Mouse (Mus musculus): ENCODE data around the gene Tomm7.
"Not testable (repeated sequence)": the region's sequence is repeated elsewhere in the genome, so short reads cannot be mapped to it uniquely, and the experiment has no call there.

Gene Tomm7

DNA sequence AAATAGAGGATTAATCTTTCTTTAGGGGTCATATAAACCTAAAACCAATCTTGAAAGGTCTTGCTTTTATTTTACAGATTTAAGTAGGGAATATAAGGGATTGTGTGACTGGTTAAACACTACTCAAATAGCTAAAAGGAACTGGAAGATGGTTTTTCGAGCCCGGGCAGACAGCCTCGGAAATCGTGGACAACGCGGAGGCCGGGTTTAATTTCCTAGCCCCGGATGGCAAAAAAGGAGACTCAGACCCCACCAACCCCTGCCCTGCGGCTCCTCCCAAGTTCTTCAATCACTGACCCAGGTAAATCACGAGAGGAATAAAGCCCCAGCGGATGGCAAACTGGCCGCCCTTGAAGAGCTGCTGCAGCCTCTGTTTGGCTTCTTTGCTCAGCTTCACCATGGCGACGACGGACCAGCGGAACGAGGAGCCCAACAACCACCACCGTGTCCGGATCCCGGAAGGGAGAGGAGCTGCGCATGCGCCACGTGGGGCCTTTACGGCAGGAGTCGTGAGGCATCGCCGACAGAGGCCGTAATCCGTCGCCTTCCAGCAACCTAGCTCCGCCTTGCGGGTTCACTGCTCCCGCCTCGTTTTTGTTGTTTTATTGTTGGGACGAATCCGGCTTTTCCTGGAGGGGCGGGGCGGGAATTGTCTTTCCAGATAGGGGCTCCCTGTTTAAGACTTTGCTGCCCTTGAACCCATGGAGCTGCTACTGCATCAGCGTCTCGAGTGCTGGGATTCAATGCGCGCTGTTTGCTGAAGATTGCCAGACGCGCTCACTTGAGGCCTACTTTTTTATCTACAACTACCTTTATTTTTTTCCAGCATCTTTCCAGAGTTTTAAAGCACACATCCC is at the start of gene Tomm7:
TSS of gene Tomm7 (minus strand) at position 488 of the 857 bp plus-strand sequence.
- DNase-seq (ENCODE audit: extremely low read depth, insufficient read length, low spot score) = peak; percentile 94

DNA sequence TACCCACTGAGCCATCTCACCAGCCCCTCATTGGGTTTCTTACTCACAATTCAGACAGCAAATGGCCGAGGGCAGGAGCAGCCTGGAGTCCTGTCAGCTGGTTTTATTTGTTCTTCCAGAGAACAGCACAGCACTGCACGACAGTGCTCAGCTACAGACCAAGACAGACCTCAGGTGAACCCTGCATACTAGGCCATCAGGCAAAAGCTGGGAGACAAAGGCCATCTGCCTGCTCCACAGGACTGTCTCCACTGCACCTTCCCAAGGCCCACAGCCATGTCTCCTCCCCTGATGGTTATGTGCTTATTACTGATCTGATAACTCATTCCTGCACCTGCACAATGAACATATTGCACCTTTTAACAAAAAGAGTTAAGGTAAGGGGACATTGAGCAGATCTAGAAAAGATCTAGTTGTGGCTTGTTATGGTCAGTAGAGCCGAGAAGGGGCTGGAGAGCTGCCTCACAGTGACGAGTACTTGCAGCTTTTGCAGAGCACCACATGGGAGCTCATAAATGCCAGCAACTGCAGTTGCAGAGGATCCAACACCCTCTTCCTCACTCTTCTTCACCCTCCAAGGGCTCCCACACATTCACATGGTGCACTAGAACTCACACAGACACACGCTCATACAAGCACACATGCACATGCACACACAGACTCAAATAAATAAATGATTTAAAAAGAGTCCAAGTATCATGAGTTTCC is 49.3 kb upstream of the Tomm7 start:
- no peak for DNase-seq (ENCODE audit: extremely low read depth, insufficient read length, low spot score)

DNA sequence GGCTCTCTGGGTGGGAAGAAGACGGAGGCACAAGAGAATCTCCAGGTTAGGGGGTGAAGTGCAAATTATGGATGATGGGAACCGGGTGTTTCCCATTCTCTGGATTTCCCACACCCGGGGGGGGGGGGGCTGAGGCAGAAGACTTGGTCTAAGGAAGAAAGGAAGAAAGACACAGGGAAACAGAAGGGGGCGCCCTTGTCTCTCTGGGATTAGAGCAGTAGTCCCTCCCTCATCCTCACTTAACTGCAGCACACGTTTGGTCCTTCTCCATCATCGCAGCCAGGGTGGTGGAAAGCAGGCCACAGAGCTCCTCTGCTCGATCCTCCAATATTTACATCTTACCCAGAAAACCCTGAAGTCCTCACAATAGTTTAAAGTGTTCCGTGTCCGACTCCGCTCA is 46.8 kb upstream of the Tomm7 start:
- DNase-seq (ENCODE audit: extremely low read depth, insufficient read length, low spot score) = no peak

DNA sequence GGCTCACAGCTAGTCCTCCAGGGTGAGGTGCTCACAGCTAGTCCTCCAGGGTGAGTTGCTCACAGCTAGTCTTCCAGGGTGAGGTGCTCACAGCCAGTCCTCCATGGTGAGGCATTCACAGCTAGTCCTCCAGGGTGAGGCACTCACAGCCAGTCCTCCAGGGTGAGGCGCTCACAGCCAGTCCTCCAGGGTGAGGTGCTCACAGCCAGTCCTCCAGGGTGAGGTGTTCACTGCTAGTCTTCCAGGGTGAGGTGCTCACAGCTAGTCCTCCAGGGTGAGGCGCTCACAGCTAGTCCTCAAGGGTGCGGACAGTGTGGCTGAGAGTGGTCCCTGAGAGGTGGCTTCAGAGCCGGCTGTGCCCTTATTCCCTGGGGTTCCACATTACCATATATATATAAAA is 45.5 kb upstream of the Tomm7 start:
- DNase-seq (ENCODE audit: extremely low read depth, insufficient read length, low spot score) = no peak

DNA sequence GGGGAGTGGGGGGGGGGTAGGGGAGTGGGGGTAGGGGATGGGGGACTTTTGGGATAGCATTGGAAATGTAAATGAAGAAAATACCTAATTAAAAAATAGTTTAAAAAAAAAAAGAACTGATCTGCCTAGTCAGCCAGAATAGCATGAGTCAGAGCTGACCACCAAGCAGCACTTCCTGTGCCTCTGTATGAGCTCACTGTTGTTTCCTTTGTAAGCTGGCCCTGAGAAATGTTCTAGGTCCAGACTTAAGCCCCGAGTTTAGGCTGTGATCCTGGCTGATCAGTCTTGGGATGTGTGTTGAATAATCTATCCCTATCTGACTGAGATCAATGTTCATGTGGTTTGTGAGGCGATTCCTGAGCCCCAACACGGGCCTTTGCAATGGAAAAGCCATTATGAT is 43.1 kb upstream of the Tomm7 start:
- peak; percentile 63 for DNase-seq (ENCODE audit: extremely low read depth, insufficient read length, low spot score)

DNA sequence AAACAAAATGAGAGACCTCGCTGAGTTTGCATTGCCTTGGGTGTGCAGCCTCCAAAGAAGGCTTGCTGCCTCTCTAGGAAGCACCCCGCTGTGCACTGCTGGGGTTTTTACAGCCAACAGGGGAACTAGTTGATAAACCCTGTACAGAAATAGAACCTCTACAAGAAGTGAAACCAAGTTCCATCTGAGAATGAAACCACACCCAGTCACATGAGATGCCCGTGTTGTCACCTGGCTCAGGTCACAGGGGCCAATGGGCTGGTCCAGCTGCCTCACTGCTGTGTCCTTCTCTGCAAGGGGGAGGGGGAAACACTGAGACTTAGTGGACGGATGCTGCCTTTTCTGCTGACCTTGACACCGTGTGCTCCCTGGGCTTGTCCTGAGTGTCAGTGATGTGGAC is 30.5 kb upstream of the Tomm7 start:
- DNase-seq (ENCODE audit: extremely low read depth, insufficient read length, low spot score) = no peak

DNA sequence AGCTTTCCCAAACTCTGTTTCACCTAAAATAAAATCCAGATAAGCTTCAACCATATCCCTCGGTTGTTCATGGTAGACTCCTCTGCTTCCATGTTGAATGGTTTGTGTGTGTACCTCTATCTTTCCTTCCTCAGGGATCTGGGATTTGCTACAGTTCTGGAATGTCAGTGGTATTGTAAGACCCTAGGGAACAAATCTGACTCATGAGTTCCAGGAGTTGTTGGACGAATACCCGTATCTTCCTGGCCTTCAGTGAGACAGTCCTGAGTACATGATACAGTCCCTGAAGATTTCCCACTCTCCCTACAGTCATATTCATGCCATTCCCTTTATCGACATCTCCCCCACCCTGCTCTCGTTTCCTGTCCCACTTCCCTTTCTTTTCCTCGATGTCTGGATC is 28.6 kb upstream of the Tomm7 start:
- DNase-seq (ENCODE audit: extremely low read depth, insufficient read length, low spot score) = no peak

DNA sequence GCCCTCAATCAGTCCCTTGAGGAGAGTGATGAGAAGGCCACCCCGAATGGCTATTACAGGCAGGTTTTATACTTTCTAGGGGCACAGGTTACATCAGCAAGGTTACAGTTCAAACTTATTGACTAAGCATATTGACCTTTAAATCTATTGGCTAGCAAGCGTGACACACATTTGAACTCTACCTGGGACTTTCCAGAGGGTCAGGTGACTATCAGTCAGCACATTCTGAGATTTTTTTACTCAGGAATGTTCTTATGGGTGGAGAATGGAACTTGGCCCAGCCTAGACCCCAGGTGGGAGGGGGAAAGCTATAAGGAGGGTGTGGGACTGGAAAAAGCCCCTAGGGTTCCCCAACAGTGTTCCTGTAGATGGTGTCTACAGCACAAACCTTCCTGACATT is 27.4 kb upstream of the Tomm7 start:
- not testable (repeated sequence) for DNase-seq (ENCODE audit: extremely low read depth, insufficient read length, low spot score)

DNA sequence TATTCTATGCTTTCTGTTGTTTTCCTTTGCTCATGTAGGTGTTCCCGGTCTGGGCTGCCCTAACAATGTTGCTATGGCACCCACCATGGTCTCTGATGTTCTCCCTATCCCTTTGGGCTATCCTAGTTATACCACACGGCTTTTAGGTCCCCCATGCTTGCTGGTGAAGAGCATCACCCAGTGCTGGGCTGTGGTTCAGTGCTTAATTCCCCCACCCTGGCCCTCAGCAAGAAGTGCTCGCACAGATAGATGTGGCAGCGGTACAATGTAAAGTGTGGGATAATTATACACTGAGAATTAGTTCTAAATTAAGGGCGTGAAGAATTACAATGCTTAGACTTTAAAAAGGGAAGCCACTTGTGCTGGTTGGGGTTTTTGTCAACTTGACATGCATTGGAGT is 22.0 kb upstream of the Tomm7 start:
- DNase-seq (ENCODE audit: extremely low read depth, insufficient read length, low spot score) = no peak

DNA sequence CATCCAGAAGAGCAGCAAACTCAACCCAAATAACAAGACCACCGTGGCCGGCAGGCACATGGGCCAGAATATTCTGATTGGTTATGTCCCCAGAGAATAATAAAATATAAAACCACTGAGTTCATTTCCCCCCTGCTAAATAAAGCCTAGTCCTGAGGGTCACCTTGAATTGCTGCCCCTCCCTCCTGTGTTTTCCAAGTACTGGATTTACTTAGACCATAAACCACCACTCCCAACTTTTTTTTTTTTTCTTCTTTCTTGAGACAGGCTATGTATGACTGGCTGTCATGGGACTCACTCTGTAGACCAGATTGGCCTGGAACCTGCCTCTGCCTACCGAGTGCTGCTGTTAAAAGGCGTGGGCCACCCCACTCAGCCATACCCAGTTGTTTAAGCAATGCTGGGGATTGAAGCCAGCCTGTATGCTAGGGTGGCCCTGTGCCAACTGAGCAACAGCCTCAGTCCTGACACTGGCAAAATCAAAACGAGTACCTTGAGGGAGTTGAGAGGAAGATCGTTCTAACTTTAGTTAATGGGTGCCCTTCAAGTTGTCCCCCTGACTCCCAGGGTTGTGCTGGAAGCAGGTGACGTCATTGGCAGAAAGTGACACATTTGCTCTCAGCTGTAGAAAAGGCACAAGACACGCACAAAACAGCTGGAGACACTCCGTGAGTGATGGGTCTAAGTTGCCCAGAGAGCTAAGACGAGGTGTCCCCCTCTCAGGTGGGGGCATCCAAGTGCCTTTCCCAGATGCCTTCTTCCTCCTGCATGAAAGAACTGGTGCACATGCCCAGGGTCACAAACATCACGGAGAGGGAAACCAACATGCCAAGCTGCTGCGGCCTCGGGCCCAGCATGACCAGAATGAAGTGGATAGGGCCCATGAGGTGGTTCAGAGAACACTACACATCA is 20.3 kb upstream of the Tomm7 start:
- DNase-seq (ENCODE audit: extremely low read depth, insufficient read length, low spot score) = no peak

DNA sequence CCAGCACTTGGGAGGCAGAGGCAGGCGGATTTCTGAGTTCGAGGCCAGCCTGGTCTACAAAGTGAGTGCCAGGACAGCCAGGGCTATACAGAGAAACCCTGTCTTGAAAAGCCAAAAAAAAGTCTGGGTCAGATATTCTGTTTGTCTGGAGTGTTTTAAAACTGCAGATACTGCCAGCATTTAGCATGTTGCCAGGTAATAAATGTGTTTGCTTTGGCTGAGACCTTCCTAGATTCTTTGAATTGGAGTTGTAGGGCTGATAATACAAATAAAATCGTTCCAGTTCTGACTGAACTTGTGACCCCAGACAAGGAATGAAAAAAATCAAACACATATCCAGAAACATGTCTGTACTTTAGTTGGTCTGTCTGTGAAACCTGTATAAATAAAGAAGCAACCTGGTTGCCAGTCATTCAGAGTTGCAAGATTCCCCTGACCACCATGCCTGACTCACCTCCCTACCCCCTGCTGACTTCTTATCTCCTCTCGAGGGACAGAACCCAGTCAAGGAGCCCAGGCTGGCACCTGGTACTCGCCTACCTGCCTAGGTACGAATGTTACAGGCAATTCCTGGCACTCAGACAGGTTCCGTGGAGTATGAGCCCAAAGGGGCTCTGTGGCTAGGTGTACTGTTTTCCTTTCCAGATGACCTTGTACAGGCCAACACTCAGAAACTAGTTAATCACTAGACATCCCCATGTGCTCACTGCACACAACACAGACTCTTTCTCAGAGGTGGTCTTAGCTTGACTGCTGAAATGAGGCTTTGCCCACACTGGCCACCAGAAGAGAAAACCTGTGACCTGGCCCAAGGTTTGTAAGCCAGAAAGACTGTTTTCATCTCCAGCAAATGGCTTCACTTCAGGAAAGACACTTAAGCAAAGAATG is 19.4 kb upstream of the Tomm7 start:
- DNase-seq (ENCODE audit: extremely low read depth, insufficient read length, low spot score) = no peak

DNA sequence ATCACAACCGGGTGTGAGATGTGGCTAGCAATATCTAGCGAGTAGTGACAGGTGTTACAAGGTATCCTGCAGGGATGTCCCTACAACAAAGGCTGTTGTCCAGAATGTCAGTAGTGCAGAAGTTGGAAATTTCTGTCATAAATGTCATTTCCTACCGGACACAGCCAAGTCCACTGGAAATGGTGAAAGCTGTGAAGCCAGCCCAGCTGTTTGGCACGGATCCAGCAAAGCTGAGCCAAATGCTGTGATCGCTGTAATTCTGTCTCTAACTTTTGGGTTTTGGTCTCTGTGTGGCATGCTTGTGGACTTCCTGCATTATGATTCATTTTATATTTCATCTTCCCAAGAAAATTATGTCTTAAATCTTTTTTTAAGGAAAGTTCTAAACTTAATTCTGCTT is 18.3 kb upstream of the Tomm7 start:
- no peak for DNase-seq (ENCODE audit: extremely low read depth, insufficient read length, low spot score)

DNA sequence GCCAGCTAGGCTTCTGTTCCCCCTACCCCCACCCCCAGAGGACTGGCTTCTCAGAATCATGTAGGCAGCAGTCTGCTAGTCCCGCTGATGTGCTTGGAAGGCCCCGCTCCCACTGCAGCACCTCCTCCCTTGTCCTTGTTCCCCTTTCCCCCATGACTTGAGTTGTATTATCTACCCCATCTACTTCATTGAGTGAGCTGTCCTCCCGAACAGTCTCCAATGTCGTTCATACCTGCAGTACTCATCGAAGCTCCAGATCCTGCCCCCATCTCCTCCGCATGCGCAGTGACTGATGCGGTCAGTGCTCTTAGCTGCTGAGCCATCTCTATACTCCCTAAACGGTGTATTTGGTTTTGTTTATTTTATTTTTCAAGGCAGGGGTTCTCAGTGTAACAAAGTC is 17.8 kb upstream of the Tomm7 start:
- DNase-seq (ENCODE audit: extremely low read depth, insufficient read length, low spot score) = no peak

DNA sequence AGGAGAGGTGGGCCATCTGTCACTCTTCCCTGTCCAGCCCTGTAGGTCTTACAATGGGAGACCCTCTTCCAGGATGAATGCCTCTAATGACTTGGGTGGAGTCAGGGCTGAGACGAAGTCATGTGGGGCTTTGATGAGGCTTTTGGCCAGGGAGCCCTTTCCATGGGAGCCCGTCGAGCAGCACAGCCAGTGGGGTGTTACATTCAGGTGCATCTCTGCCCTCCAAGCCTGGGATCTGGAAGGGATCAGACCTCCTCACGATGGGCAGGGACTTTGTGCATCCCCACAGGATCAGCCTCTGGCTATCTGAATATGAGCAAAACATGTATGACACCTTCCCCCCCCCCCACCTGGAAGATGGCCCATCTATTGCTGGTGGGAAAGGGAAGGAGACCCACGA is 15.9 kb upstream of the Tomm7 start:
- DNase-seq (ENCODE audit: extremely low read depth, insufficient read length, low spot score) = no peak

DNA sequence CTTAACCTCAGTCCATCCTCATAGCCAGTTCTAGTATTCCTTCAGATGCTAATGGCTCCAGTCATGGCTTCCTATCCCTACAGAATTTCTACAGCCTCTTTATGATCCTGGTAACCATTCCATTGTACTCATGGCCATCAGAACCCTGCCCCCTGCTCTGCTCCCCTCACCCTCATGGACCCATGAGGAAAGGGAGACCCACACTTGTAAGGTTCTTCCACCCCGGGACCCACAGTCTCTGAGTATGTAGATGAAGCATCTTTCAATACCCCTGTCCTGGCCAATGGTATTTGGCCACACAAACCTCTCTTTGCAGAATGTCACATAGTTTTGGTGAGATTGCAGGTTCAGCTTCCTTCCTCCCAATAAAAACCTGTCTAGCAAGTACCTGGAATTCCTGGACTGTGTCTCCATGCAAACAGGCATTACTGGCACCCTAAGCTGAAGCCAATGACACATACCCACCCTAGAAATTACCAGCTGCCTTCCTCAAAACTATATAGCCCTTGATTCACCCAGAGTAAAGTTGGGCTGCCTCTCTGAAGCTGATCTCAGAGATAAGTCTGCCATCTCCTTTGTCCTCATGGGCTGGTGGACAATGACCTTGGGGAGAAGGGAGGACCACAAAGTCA is 15.2 kb upstream of the Tomm7 start:
- DNase-seq (ENCODE audit: extremely low read depth, insufficient read length, low spot score) = no peak

DNA sequence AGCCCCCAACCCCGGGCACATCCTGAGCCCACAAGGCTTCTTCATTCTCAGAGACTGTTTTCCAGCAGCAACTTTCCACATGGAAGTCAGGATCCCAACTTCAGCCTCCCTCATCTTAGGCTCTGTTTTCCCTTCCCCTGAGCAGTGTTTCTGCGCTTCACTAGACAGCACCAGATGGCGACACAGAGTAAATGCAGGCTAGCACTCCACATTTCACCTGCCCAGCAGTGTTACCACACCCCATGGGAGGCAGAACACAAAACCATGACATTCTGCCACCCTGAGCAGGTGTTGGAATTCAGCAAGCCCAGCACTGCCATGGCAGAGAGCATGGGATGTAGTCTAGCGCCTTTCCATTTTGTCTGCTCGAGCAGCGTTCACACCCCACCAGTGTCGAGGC is 14.7 kb upstream of the Tomm7 start:
- DNase-seq (ENCODE audit: extremely low read depth, insufficient read length, low spot score) = no peak

DNA sequence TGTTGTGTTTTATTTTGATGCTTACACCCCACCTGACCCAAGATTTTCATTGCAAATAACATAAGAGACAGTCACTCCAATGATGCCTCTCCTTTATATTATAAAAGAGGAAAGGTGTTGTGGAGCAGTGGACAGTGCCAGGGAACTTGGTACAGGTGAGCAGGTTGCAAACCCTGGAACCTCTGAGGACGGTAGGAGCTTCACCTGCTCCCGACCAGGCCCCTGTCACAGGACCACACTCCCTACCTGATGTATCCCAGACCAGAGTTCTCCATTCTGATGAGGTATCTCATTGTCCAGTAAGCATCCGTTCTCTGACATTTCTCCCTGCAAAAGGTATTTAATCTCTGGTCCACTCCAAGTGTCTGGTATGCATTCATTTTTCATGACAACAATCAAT is 14.0 kb upstream of the Tomm7 start:
- DNase-seq (ENCODE audit: extremely low read depth, insufficient read length, low spot score) = no peak

DNA sequence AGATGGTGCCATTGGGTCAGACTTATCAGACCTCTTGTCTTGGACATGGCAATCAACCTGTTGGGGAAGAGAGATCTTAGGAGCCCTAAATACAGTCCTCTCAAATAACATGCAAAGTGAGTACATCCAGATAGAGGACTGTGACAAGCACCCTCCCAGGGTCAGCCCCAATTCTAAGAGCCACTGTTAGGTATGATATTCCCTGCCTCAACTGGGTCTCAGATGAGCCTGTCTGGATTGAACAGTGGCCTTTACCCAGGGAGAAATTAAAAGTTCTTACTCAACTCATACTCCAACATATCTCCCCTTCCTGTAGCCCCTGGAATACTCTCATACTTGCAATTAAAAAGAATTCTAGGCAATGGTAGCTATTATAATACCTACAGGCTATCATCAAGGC is 13.2 kb upstream of the Tomm7 start:
- no peak for DNase-seq (ENCODE audit: extremely low read depth, insufficient read length, low spot score)

DNA sequence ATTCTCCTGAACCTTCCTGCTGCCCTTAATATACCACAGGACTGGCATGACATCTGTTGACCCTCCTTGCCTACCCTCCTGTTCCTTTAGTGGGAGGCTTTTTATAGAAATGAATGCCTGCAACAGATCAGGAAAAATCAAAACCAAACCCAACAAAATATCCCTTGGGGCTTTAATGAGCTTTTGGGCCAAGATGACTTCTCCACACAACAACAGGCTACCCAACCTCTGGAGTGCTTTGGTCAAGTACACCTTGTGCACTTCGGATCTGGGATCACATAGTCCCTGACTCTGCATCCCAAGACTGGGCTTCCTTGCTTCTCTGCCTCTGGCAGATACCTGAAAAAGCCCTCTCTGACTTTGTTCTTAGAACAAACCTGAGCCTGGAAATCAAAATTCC is 12.2 kb upstream of the Tomm7 start:
- DNase-seq (ENCODE audit: extremely low read depth, insufficient read length, low spot score) = no peak

DNA sequence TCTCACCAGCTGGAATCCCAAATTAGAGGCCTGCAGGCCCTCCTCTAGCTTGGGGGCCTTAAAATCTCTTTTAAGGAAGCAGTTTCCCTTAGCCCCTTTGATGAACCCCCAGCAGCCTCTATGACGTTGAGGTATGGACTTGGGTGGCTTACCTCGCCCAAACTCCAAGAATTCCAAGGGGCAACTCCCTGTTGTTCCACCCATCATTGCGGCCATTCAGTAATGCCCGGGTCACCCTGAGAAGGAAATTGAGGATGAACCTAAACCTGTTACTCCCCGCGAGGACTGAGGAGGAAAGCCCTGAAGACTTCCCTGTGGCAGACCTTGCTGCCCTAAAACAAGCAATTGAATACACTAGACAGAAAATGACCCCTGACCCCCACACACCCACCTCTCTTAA is 11.5 kb upstream of the Tomm7 start:
- no peak for DNase-seq (ENCODE audit: extremely low read depth, insufficient read length, low spot score)

Measured in 3134 (cell line).